Mouse (Mus musculus) heart, adult 2 months (tissue): Measurements from ENCODE around the gene Rcbtb2.

Experiments used
- CTCF ChIP-seq: fragments of 200-600 bp; IDR thresholded peaks from 2 replicates; pipeline ENCODE4 v1.8.1; 2022; ENCODE audit warnings: antibody characterized with exemption, mild to moderate bottlenecking, moderate library complexity
- EP300 ChIP-seq: fragments of 200-500 bp; IDR thresholded peaks from 2 replicates; pipeline ENCODE4 v1.6.1; 2011; ENCODE audit warnings: low read depth, low read length, control low read depth; ENCODE audit not compliant: insufficient read depth

GRCm38 (mm10) chr14:73104913-73105312 lies 17.9 kb upstream of the Rcbtb2 start:
- TF ChIP-seq CTCF: no peak
- no peak for TF ChIP-seq EP300
